Mouse (Mus musculus) kidney, postnatal 0 days (tissue): ENCODE data around the gene Zfp869. TPM values are rescaled to one million over a fixed set of nuclear protein-coding genes. Genes with fewer than 3 reads are reported as not detected.
"Not testable (repeated sequence)": the region's sequence is repeated elsewhere in the genome, so short reads cannot be mapped to it uniquely, and the experiment has no call there.

Experiments
- ATAC-seq: fragments of 200-750 bp; cut with Nextera tagmentation; replicated peaks from 2 replicates; pipeline ENCODE4 v1.8.0; 2017; ENCODE audit warnings: low read depth, moderate number of reproducible peaks, moderate TSS enrichment, moderate library complexity; ENCODE audit not compliant: low FRiP score
- DNase-seq: peaks from one replicate; pipeline ENCODE4 v3.0.0-alpha.2; 2016; ENCODE audit warnings: low spot score
- H3K27ac ChIP-seq: fragments of 300-500 bp; sonication (generic); 2 replicates; pipeline ENCODE4 v1.5.1; 2014; ENCODE audit warnings: mild to moderate bottlenecking
- H3K27me3 ChIP-seq: fragments of 300-500 bp; sonication (generic); 2 replicates; pipeline ENCODE4 v1.6.1; 2014; ENCODE audit warnings: low read length, mixed read lengths; ENCODE audit not compliant: insufficient read depth
- H3K36me3 ChIP-seq: fragments of 300-500 bp; sonication (generic); 2 replicates; pipeline ENCODE4 v1.6.1; 2014; ENCODE audit warnings: low read length, mixed read lengths; ENCODE audit not compliant: insufficient read depth
- H3K4me1 ChIP-seq: fragments of 300-500 bp; sonication (generic); replicated peaks from 2 replicates; pipeline ENCODE4 v1.6.1; 2014; ENCODE audit warnings: antibody characterized with exemption, low read length, mixed read lengths; ENCODE audit not compliant: insufficient read depth
- H3K4me2 ChIP-seq: fragments of 300-500 bp; sonication (generic); 2 replicates; pipeline ENCODE4 v1.6.1; 2014; ENCODE audit warnings: mild to moderate bottlenecking, low read length, moderate library complexity, mixed read lengths
- H3K4me3 ChIP-seq: fragments of 300-500 bp; sonication (generic); replicated peaks from 2 replicates; pipeline ENCODE4 v1.5.1; 2014; ENCODE audit warnings: low read depth, low read length
- H3K9ac ChIP-seq: fragments of 300-500 bp; sonication (generic); 2 replicates; pipeline ENCODE4 v1.6.1; 2014; ENCODE audit warnings: low read depth, low read length
- H3K9me3 ChIP-seq: fragments of 300-500 bp; sonication (generic); replicated peaks from 2 replicates; pipeline ENCODE4 v1.6.1; 2016; ENCODE audit warnings: low read length, inconsistent platforms, mixed read lengths
- CTCF ChIP-seq: IDR thresholded peaks from 2 replicates; pipeline ENCODE4 v1.5.1; 2016; ENCODE audit warnings: antibody characterized with exemption, low read depth, mild to moderate bottlenecking, moderate library complexity
- WGBS: fragments of 180-500 bp; shearing (Covaris S2); extraction: QIAGEN DNeasy Blood & Tissue Kit; methylation state at CpG from one replicate; pipeline ENCODE4 v1.1.7; 2014; 5-methylcytosine and 5-hydroxymethylcytosine counted together
- polyA plus RNA-seq: library from polyadenylated mRNA; unstranded; fragments of >200 nt; fragmentation: Nextera tagmentation; extraction: Ambion mirVana; gene quantifications from 2 replicates; pipeline ENCODE4 v1.2.1, GENCODE M21; 2015

Gene Zfp869
- polyA plus RNA-seq, 1 experiment from 2014 or later: 21.6 TPM

DNA sequence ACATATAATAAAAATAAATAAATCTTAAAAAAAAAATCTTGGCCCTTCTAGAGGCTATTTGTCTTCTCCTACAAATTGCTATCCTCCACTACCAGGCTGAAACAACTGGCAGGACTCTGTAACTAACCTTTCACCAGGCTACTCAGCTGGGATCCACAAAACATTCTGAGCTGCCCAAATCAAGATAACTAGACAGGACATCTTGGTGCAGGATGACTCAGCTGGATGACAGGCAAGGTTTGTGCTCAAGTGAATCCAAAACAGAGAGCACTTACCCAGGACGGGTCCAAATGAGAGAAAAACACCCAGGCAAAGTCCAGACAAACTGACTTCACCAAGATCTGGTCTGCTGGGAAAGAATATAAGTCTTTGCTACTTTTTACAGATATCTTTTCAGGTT, 25.0 kb upstream of the Zfp869 start:
- no peak overlapping the region for H3K4me3 ChIP-seq
- no peak for DNase-seq
- no peaks in the 10 kb centered on the region for H3K9me3 ChIP-seq
- H3K36me3 ChIP-seq: no peaks in the 10 kb centered on the region
- TF ChIP-seq CTCF: no peak
- H3K9ac ChIP-seq: no peak overlapping the region
- WGBS: 83% methylated on average over 1 of the region's 1 CpGs
- H3K4me2 ChIP-seq: no peak overlapping the region
- no peak overlapping the region for H3K27ac ChIP-seq
- H3K27me3 ChIP-seq: no peaks in the 10 kb centered on the region
- no peaks in the 10 kb centered on the region for H3K4me1 ChIP-seq
- ATAC-seq: no peak

DNA sequence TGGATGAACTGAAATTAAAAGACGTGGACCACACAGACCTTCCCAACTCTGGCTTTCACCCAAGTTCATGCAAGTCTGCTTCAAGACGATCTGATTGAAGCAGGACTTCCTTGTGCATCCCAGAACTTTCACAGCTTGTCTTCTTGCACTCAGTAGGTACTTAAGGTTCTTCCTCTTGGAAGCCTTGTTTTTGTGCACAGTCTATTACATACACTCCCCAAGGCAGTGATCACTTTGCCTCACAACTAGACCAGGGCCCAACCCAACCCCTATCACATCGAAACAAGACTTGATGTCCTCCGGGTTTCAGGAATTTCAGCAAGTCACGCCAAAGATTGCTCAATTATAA, 6.7 kb upstream of the Zfp869 start:
- ATAC-seq (no peak; the same call in 1 of the 2 replicates), DNase-seq (no peak)
- Histone ChIP-seq H3K4me3 (no peak overlapping the region; the same call in 1 of the 2 replicates), H3K4me2 (peak overlapping the region; percentile 42), H3K9ac (no peak overlapping the region), H3K9me3 (no peaks in the 10 kb centered on the region), H3K27me3 (no peaks in the 10 kb centered on the region), H3K27ac (0 out of 2 replicates have a peak overlapping the region, but pooled peaks have one; percentile 1), H3K36me3 (0 out of 2 replicates have a peak, but pooled peaks cover 3% of the 10 kb centered on the region), H3K4me1 (0 out of 2 replicates have a peak, but pooled peaks cover 5% of the 10 kb centered on the region)
- TF ChIP-seq CTCF: no peak
- WGBS: 45% methylated on average over 5 of the region's 5 CpGs

DNA sequence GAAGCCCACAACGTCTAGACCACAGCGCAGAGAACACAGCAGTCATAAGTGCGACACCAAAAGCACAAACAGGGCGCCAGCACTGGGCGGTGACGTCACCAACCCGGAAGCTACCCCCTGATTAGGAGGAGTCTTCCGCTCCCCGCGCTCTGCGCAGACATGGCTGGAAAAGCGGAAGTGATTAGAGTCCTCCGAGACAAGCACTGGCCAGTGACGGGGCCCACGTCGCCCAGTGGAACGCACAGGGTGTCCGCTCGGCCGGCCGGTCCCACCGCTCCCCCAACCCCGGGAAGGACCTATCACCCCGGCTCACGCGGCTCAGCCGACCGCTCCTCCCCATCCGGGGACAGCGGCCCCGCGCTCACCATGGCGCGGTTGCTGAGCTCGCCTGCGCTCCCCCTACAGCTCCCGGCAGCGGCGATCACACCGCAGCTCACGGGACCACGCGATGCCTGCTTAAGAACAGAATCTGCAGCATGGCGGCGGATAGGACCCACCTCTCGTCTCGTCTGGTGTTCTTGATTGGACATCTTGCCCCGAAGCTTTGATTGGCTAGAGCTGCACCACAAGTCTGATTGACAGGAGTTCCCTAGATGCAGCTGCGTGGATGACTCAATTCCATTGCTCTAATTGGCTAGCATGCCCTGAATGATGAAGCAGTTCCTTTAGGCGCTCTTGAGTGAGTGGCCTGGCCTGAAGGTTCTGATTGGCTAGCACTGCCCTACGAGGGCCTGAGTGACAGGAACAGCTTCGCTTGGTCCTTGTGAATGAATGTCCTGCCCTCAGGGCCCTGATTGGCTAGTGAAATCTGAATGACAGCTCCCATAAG, 6.1 kb upstream of the Zfp869 start:
- under 1% methylated on average over 52 of the region's 52 CpGs for WGBS
- ATAC-seq (peak; percentile 99), DNase-seq (peak; percentile 100)
- Histone ChIP-seq H3K9ac (peak overlapping the region; percentile 98), H3K9me3 (no peaks in the 10 kb centered on the region), H3K27me3 (no peaks in the 10 kb centered on the region), H3K27ac (peak overlapping the region; percentile 100), H3K4me3 (peak overlapping the region; percentile 93), H3K4me2 (peak overlapping the region; percentile 56), H3K36me3 (0 out of 2 replicates have a peak, but pooled peaks cover 3% of the 10 kb centered on the region), H3K4me1 (0 out of 2 replicates have a peak, but pooled peaks cover 5% of the 10 kb centered on the region)
- TF ChIP-seq CTCF: no peak

DNA sequence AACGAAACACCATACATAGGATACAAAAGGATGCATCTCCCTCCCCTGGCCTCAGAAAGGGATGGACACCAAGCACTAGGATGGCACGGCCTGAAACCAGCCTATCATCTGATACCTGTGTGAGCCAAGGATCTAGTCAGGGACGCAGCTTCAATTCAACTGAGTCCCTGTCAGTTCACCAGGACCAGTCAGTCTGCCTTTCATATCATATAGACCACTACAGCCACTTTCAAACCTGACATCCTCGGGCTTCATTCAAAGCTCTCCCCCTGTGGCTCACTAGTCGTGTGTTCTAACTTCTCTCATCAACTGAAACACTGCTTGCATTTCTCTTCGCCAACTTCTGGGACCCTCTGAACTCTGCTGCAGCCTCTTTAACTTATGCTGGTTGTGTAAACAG, 4.8 kb upstream of the Zfp869 start:
- 0 out of 2 replicates have a peak, but pooled peaks cover 3% of the 10 kb centered on the region for H3K36me3 ChIP-seq
- H3K27me3 ChIP-seq: no peaks in the 10 kb centered on the region
- DNase-seq (no peak), ATAC-seq (no peak)
- 70% methylated on average over 6 of the region's 6 CpGs for WGBS
- H3K4me2 ChIP-seq: peak overlapping the region; percentile 56
- no peaks in the 10 kb centered on the region for H3K9me3 ChIP-seq
- peak overlapping the region; percentile 93; the same call in 1 of the 2 replicates for H3K4me3 ChIP-seq
- no peak overlapping the region for H3K27ac ChIP-seq
- H3K9ac ChIP-seq: no peak overlapping the region
- H3K4me1 ChIP-seq: 0 out of 2 replicates have a peak, but pooled peaks cover 5% of the 10 kb centered on the region
- TF ChIP-seq CTCF: no peak

DNA sequence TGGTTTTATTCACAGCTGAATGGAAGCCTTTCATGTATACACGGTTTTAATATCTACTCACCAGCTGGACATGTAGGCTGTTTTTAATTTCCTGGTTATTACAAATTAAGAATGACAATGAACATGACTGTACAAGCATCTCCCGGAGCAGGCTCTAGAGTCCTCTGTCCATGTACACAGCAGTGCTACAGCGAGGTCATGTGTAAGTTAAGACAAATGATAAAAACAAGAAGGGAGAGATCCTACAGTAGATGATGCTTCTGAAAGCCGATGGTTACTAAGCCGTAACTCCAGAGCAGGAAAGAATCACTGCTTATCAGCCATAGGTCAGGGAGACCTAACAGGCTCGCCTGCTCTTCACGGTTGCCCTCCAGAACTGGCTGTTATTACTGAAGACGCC, 3.0 kb upstream of the Zfp869 start:
- Histone ChIP-seq H3K9me3 (no peaks in the 10 kb centered on the region), H3K4me1 (0 out of 2 replicates have a peak, but pooled peaks cover 5% of the 10 kb centered on the region), H3K4me3 (no peak overlapping the region), H3K4me2 (no peak overlapping the region), H3K9ac (no peak overlapping the region), H3K27me3 (no peaks in the 10 kb centered on the region), H3K36me3 (peaks cover 16% of the 10 kb centered on the region), H3K27ac (no peak overlapping the region)
- no peak for TF ChIP-seq CTCF
- ATAC-seq: no peak
- 74% methylated on average over 8 of the region's 8 CpGs for WGBS
- no peak for DNase-seq

DNA sequence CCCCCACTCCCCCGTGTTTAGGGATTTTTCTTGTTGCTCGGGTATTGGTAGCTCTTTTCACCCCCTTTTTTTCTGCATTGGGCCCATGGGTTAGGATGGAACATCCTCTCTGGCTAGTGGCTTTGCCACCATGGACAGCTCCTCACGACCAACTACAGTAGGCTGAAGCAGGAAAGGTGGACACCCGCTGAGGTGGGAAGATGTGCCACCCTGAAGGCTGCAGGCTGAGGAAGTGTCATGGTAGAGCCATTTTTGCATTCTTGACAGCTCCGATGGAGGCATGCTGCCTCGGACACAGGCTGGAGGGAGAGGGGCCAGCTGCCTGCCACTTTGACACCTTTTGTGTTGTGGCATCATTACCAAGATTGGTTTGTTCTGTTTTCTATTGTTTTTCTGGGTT, 8.7 kb downstream of the Zfp869 start:
- no peak for DNase-seq
- Histone ChIP-seq H3K9ac (no peak overlapping the region), H3K36me3 (peaks cover 30% of the 10 kb centered on the region), H3K27me3 (no peaks in the 10 kb centered on the region), H3K27ac (no peak overlapping the region), H3K4me3 (no peak overlapping the region), H3K4me1 (no peaks in the 10 kb centered on the region), H3K9me3 (no peaks in the 10 kb centered on the region), H3K4me2 (no peak overlapping the region)
- WGBS: 76% methylated on average over 6 of the region's 6 CpGs
- no peak for TF ChIP-seq CTCF
- ATAC-seq: no peak

DNA sequence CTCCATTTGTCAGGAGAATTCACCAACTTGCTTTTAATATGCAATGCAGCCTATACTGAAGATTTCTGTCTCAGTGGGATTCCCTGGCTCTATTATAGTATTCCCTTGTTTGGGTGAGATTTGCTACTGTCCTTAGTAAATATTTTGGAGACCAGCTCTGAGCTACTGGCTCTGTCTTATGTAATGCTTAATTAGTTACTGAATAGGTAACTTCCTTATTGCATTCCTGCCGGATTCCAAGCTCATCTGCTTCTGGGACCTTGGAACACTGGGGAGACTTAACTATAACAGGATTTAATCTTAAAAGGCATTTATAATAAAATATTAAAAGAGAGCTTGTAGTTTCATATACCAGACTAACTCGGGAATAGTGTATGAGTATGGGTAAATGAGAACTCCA, 45.5 kb downstream of the Zfp869 start:
- not testable (repeated sequence) for H3K27me3 ChIP-seq, ATAC-seq, H3K36me3 ChIP-seq, DNase-seq, H3K9ac ChIP-seq, H3K9me3 ChIP-seq, H3K4me2 ChIP-seq, H3K4me1 ChIP-seq, H3K27ac ChIP-seq, H3K4me3 ChIP-seq
- 67% methylated on average over 2 of the region's 2 CpGs for WGBS
